Mouse (Mus musculus): ENCODE data around the gene Olfr1329. TPM values are rescaled to one million over a fixed set of nuclear protein-coding genes. Genes with fewer than 3 reads are reported as not detected.

The Olfr1329 gene
- polyA plus RNA-seq, 1 experiment from 2014 or later = not detected

DNA sequence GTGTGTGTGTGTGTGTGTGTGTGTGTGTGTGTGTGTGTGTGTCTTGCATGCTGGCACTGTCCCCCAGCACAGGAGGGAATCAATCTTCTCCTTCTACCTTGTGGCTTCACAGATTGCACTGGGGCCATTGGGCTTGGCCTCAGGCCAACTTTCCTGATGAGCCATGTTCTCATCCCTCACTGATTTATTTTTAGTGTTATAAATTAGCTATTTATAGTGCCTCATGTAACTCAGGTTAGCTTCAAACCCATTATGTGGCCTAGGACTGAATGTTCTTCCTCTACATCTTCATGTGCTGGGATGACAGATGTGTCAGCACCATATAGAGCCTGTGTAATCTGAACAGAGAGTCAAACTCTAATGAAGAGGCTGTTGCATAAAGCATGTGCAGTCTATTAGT, 49.7 kb downstream of the Olfr1329 start:
- no peak for ATAC-seq
- Histone ChIP-seq H3K4me1 (ENCODE audit: insufficient read depth) (no peaks in the 10 kb centered on the region), H3K9ac (replicated peaks) (no peak overlapping the region), H3K4me2 (ENCODE audit: low read depth, low read length) (no peak overlapping the region), H3K27me3 (ENCODE audit: insufficient read depth, low read length) (no peaks in the 10 kb centered on the region), H3K36me3 (replicated peaks; ENCODE audit: insufficient read depth, low read length) (no peaks in the 10 kb centered on the region), H3K4me3 (ENCODE audit: low read depth, low read length) (no peak overlapping the region), H3K27ac (ENCODE audit: low read depth) (no peak overlapping the region), H3K9me3 (ENCODE audit: low read length) (no peaks in the 10 kb centered on the region)
- no peak for TF ChIP-seq EP300 (IDR thresholded peaks at IDR 0.05; ENCODE audit: low read depth)
- no peak for TF ChIP-seq CTCF (IDR thresholded peaks at IDR 0.05; ENCODE audit: low read depth)
- DNase-seq = no peak

Other genes starting within 250 kb of the Olfr1329 start
- not detected in 2 replicates for gene Olfr1342, start 224.7 kb downstream of the Olfr1329 start, polyA plus RNA-seq (2015; fragmentation: Nextera tagmentation; extraction: Ambion mirVana)
- not detected in 2 replicates for gene Olfr1341, start 213.9 kb downstream of the Olfr1329 start, polyA plus RNA-seq (2015; fragmentation: Nextera tagmentation; extraction: Ambion mirVana)
- not detected in 2 replicates for gene Olfr1340, start 197.3 kb downstream of the Olfr1329 start, polyA plus RNA-seq (2015; fragmentation: Nextera tagmentation; extraction: Ambion mirVana)
- not detected in 2 replicates for gene Olfr1339, start 185.3 kb downstream of the Olfr1329 start, polyA plus RNA-seq (2015; fragmentation: Nextera tagmentation; extraction: Ambion mirVana)
- not detected in 2 replicates for gene Olfr1338, start 158.7 kb downstream of the Olfr1329 start, polyA plus RNA-seq (2015; fragmentation: Nextera tagmentation; extraction: Ambion mirVana)
- gene Olfr1337, start 134.9 kb downstream of the Olfr1329 start, polyA plus RNA-seq (2015; fragmentation: Nextera tagmentation; extraction: Ambion mirVana) = not detected in 2 replicates
- not detected in 2 replicates for gene Olfr1335, start 107.5 kb downstream of the Olfr1329 start, polyA plus RNA-seq (2015; fragmentation: Nextera tagmentation; extraction: Ambion mirVana)
- gene Olfr1333, start 81.2 kb downstream of the Olfr1329 start, polyA plus RNA-seq (2015; fragmentation: Nextera tagmentation; extraction: Ambion mirVana) = not detected in 2 replicates
- not detected in 2 replicates for gene Olfr1331, start 52.8 kb downstream of the Olfr1329 start, polyA plus RNA-seq (2015; fragmentation: Nextera tagmentation; extraction: Ambion mirVana)
- gene Olfr1330, start 28.9 kb downstream of the Olfr1329 start, polyA plus RNA-seq (2015; fragmentation: Nextera tagmentation; extraction: Ambion mirVana) = not detected in 2 replicates
- gene Olfr1328, start 21.1 kb upstream of the Olfr1329 start, polyA plus RNA-seq (2015; fragmentation: Nextera tagmentation; extraction: Ambion mirVana) = not detected in 2 replicates
- gene Lao1, start 44.1 kb upstream of the Olfr1329 start, polyA plus RNA-seq (2015; fragmentation: Nextera tagmentation; extraction: Ambion mirVana) = not detected in 2 replicates
- gene Slc2a1, start 191.2 kb upstream of the Olfr1329 start, polyA plus RNA-seq (2015; fragmentation: Nextera tagmentation; extraction: Ambion mirVana) = 25.4 and 29.6 TPM in 2 replicates

All from liver, postnatal 0 days (tissue).